Mouse (Mus musculus) stomach, postnatal 0 days (tissue): Measurements from ENCODE around the gene Fyn. TPM values are rescaled to one million over a fixed set of nuclear protein-coding genes. Genes with fewer than 3 reads are reported as not detected.
A peak's percentile ranks its signal among the peaks of the same experiment; 100 is the strongest.

ENCODE experiments used
- ATAC-seq: fragments of 200-750 bp; cut with Nextera tagmentation; 2 replicates; pipeline ENCODE4 v1.8.0; 2017; ENCODE audit not compliant: low FRiP score, low TSS enrichment
- DNase-seq: peaks from one replicate; pipeline ENCODE4 v3.0.0-alpha.2; 2016; ENCODE audit warnings: low spot score
- H3K27ac ChIP-seq: fragments of 300-500 bp; sonication (generic); replicated peaks from 2 replicates; pipeline ENCODE4 v1.5.1; 2014; ENCODE audit warnings: mild to moderate bottlenecking, control low read depth
- H3K27me3 ChIP-seq: fragments of 300-500 bp; sonication (generic); 2 replicates; pipeline ENCODE4 v1.6.1; 2014; ENCODE audit warnings: low read length; ENCODE audit not compliant: control insufficient read depth, insufficient read depth
- H3K36me3 ChIP-seq: fragments of 300-500 bp; sonication (generic); 2 replicates; pipeline ENCODE4 v1.6.1; 2014; ENCODE audit warnings: low read length, mixed read lengths; ENCODE audit not compliant: control insufficient read depth, insufficient read depth
- H3K4me1 ChIP-seq: fragments of 300-500 bp; sonication (generic); replicated peaks from 2 replicates; pipeline ENCODE4 v1.6.1; 2014; ENCODE audit warnings: antibody characterized with exemption; ENCODE audit not compliant: control insufficient read depth, insufficient read depth
- H3K4me2 ChIP-seq: fragments of 300-500 bp; sonication (generic); replicated peaks from 2 replicates; pipeline ENCODE4 v1.6.1; 2014; ENCODE audit warnings: low read depth, mild to moderate bottlenecking, control low read depth, moderate library complexity
- H3K4me3 ChIP-seq: fragments of 300-500 bp; sonication (generic); 2 replicates; pipeline ENCODE4 v1.5.1; 2014; ENCODE audit warnings: low read depth, low read length, control low read depth
- H3K9ac ChIP-seq: fragments of 300-500 bp; sonication (generic); 2 replicates; pipeline ENCODE4 v1.6.1; 2014; ENCODE audit warnings: mild to moderate bottlenecking, low read length, control low read depth, mixed read lengths
- H3K9me3 ChIP-seq: fragments of 300-500 bp; sonication (generic); 2 replicates; pipeline ENCODE4 v1.6.1; 2016; ENCODE audit warnings: low read length; ENCODE audit not compliant: control insufficient read depth
- CTCF ChIP-seq: IDR thresholded peaks from 2 replicates; pipeline ENCODE4 v1.5.1; 2016; ENCODE audit warnings: antibody characterized with exemption, low read depth, mild to moderate bottlenecking, moderate library complexity
- EP300 ChIP-seq: optimal IDR thresholded peaks from 2 replicates; pipeline ENCODE3; 2016; ENCODE audit warnings: antibody characterized with exemption
- WGBS: fragments of 180-500 bp; shearing (Covaris S2); extraction: QIAGEN DNeasy Blood & Tissue Kit; methylation state at CpG from one replicate; pipeline ENCODE4 v1.1.7; 2014; 5-methylcytosine and 5-hydroxymethylcytosine counted together
- polyA plus RNA-seq: library from polyadenylated mRNA; unstranded; fragments of >200 nt; fragmentation: Nextera tagmentation; extraction: Ambion mirVana; gene quantifications from 2 replicates; pipeline ENCODE4 v1.2.1, GENCODE M21; 2015

Fyn gene
- polyA plus RNA-seq, 1 experiment from 2014 or later: 12.5 TPM

DNA sequence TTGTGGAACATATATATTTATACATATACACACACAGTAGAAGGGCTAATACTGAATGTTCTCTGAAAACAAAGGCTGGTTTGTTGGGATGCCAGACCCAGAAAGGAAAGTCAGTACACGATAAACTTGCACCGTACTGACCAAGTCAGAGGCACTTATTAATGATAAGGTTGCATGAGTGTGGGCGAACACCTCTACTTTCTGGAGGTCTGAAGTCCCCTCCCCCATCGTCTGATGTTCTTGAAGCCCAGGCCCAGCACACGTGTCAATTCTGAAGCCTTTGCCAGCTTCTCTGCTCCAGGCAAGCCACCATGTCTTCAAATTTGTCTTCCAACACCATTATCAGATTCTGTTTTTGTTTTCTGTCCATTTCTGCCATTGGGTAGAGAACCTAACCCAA is 3.3 kb downstream of the Fyn start:
- TF ChIP-seq CTCF: no peak
- no peak for TF ChIP-seq EP300
- no peak for ATAC-seq

DNA sequence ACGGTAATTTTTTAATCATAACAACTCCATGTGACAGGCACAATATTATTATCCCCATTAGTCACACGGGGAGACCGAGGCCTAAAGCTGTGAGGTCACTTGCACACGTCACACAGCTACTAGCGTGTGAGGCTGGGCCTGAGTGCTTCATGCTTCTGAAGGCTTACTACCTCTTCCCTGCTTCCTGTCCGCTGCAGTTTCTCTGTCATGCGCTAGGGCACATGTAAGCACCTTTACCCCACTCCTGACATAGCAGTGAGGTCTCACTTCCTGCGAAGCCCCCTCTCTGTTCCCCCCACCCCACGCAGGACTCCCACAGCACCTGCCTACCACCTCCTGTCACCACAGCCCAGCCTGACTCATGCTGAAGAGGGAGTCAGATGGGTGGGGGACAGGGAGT is 8.0 kb downstream of the Fyn start:
- Histone ChIP-seq H3K9ac (no peak overlapping the region), H3K4me1 (no peaks in the 10 kb centered on the region; the same call in 1 of the 2 replicates), H3K36me3 (no peaks in the 10 kb centered on the region), H3K4me3 (no peak overlapping the region), H3K27me3 (no peaks in the 10 kb centered on the region), H3K4me2 (no peak overlapping the region), H3K27ac (no peak overlapping the region), H3K9me3 (no peaks in the 10 kb centered on the region)
- no peak for DNase-seq
- TF ChIP-seq CTCF: no peak
- no peak for TF ChIP-seq EP300
- ATAC-seq: no peak
- 80% methylated on average over 9 of the region's 9 CpGs for WGBS

More for the DNA sequence above, 3.3 kb downstream of the Fyn start:
- Histone ChIP-seq H3K27me3 (no peaks in the 10 kb centered on the region), H3K9ac (no peak overlapping the region), H3K4me1 (no peaks in the 10 kb centered on the region), H3K4me2 (0 out of 2 replicates have a peak overlapping the region, but pooled peaks have one; percentile 0), H3K36me3 (no peaks in the 10 kb centered on the region), H3K27ac (no peak overlapping the region), H3K4me3 (no peak overlapping the region), H3K9me3 (no peaks in the 10 kb centered on the region)
- no peak for DNase-seq
- WGBS: 81% methylated on average over 5 of the region's 5 CpGs

DNA sequence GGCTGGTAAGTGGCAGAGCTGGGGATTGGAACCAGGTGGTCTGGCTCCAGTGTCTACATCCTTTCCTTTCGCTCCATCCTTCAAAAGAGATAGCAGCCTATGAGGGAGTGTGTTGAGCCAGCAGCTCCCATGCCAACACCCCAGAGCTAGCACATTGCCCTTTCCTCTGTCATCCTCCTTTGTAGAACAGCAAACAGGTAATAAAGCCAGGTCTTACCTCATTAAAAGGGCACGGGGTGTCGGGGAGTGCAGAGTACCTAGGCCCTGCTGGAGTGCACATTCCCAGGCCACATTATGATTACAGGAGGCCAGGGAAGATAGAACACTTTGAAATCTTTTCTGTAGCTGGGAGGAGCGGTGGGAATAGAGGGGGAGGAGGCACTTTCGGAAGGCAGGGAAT is 8.6 kb downstream of the Fyn start:
- Histone ChIP-seq H3K27me3 (no peaks in the 10 kb centered on the region), H3K36me3 (no peaks in the 10 kb centered on the region), H3K9me3 (no peaks in the 10 kb centered on the region), H3K27ac (no peak overlapping the region), H3K9ac (no peak overlapping the region), H3K4me3 (no peak overlapping the region), H3K4me2 (no peak overlapping the region), H3K4me1 (no peaks in the 10 kb centered on the region; the same call in 1 of the 2 replicates)
- ATAC-seq: no peak
- 83% methylated on average over 5 of the region's 5 CpGs for WGBS
- TF ChIP-seq CTCF (no peak), EP300 (no peak)
- no peak for DNase-seq

DNA sequence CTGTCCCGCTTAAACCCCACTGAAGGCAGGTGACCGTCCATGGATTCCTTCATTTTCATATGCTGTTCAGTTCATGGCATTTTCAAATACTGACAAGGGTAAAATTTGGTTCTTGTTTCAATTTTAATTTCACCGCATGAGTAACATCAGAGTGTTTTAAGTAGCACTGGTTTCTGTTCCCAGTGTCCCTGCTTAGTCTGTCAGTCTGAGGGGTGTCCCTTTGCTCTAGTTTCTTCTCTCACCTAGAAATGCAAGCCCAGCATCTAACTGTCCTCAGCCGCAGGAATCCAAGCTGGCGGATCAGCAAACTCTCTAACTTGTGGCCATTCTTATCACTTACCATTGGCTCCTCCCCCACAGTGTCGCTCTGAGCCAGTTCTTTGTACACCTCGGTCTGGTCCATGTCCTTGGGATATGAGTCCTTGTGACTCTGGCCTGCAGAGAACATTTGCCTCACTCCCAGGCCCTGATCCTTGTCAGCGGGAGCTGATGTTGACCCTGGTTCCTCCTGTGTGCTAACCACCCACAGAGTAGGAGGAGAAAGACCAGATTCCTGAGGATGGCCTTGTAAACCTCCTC is 9.5 kb downstream of the Fyn start:
- Histone ChIP-seq H3K27ac (no peak overlapping the region), H3K9ac (no peak overlapping the region), H3K36me3 (no peaks in the 10 kb centered on the region), H3K27me3 (no peaks in the 10 kb centered on the region), H3K4me1 (no peaks in the 10 kb centered on the region; the same call in 1 of the 2 replicates), H3K4me2 (no peak overlapping the region), H3K9me3 (no peaks in the 10 kb centered on the region), H3K4me3 (no peak overlapping the region)
- 85% methylated on average over 8 of the region's 8 CpGs for WGBS
- TF ChIP-seq CTCF: no peak
- TF ChIP-seq EP300: no peak
- no peak for ATAC-seq
- no peak for DNase-seq

DNA sequence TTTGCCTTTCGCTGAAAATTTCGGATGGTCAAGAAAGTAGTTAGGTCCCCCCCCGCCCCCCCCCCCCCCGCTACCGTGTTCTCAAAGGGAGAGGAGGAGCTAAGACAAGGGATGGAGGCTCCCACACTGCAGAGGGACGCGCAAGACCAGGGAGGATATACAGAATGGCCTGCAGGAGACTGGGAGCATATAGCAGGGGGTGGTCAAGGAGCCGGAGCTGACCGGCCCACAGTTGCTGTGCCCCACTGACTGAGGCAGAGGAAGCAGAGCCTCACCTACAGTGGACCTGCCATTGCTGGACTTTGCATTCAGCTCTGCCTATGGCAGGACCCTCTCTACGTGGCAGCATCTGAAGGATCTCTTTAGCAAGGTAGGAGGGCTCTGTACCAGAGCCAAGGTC is 10.6 kb downstream of the Fyn start:
- no peaks in the 10 kb centered on the region for H3K9me3 ChIP-seq
- 44% methylated on average over 8 of the region's 10 CpGs for WGBS
- no peaks in the 10 kb centered on the region; the same call in 1 of the 2 replicates for H3K4me1 ChIP-seq
- TF ChIP-seq CTCF (no peak), EP300 (no peak)
- H3K9ac ChIP-seq: no peak overlapping the region
- no peaks in the 10 kb centered on the region for H3K27me3 ChIP-seq
- DNase-seq: no peak
- no peak overlapping the region for H3K27ac ChIP-seq
- ATAC-seq: no peak
- H3K4me2 ChIP-seq: no peak overlapping the region
- no peaks in the 10 kb centered on the region for H3K36me3 ChIP-seq
- no peak overlapping the region for H3K4me3 ChIP-seq

DNA sequence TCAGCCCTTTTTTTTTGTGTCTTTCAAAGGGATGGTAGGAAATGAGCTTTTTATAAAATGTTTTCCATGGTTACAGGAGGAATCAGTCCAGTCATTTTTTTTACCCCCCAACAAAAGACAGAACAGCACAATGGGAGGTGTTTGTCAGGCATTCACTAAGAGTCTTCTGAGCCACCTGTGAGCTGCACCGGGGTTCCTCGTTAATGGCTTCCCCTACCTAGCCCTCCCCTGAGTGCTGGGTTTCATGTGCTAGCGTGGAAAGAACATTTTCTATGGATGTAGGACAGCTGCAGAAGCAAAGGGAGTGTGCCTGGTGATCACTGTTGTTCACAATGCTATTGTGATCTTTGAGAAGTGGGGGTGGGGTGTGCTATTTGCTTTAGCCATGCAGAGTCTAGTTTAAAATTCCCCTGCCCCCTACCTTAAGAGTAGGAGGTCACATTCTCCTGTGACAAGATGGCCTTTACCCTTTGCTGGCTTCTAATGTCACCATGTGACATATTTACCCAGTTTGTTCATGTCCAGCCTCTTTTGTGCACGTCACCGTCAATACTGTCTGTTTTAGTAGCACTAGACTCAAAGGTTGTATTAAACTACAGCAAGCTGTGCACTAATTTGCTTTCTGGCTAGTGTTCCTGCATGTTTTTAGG is 11.2 kb downstream of the Fyn start:
- no peaks in the 10 kb centered on the region for H3K36me3 ChIP-seq
- 65% methylated on average over 5 of the region's 5 CpGs for WGBS
- no peaks in the 10 kb centered on the region for H3K27me3 ChIP-seq
- DNase-seq (no peak), ATAC-seq (no peak)
- H3K27ac ChIP-seq: no peak overlapping the region
- no peaks in the 10 kb centered on the region for H3K9me3 ChIP-seq
- no peak for TF ChIP-seq CTCF
- TF ChIP-seq EP300: no peak
- H3K4me2 ChIP-seq: no peak overlapping the region
- H3K4me3 ChIP-seq: no peak overlapping the region
- no peaks in the 10 kb centered on the region; the same call in 1 of the 2 replicates for H3K4me1 ChIP-seq
- no peak overlapping the region for H3K9ac ChIP-seq
